Mouse (Mus musculus) splenic B cell, adult 2 months (primary cell): ENCODE data around the gene Tceanc2.

Source experiments
- DNase-seq: peaks from one replicate; pipeline ENCODE4 v3.0.0-alpha.2; 2011; ENCODE audit warnings: low read depth, low spot score
- H3K27me3 ChIP-seq: 2 replicates; pipeline ENCODE4 v1.6.1; 2012; ENCODE audit warnings: mild to moderate bottlenecking, low read length, moderate library complexity, mixed read lengths; ENCODE audit not compliant: control insufficient read depth, poor library complexity, insufficient read depth, severe bottlenecking
- H3K36me3 ChIP-seq: 2 replicates; pipeline ENCODE4 v1.6.1; 2012; ENCODE audit warnings: mild to moderate bottlenecking, low read length, moderate library complexity, mixed read lengths; ENCODE audit not compliant: control insufficient read depth, poor library complexity, insufficient read depth, severe bottlenecking

Tceanc2 gene

DNA sequence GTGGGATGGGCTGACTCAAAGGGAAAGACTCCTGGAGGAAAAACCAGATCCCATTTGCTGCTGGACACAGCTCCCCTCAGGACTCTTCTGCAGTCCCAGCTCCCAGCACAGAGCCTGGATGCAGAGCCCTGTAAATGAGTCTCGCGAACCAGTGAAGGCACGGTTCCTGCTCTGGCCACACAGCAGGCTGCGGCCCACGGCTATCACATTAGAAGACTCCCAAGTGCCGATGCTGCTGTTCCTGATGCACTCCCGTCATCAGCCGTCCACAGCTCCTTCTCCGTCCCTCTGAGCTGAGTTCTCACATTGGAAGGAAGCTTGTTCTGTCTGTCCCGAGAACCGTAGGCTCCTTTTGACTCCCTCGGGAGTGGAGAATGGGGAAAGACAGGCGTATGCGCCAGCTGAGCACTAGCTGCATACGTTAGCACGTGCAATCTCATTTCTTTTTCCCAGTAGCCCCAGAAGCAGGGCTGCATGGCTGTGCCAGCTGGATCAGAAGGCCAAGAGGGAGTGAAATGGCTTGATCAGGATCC, 82.0 kb downstream of the Tceanc2 start, which contains the start of gene Cdcp2:
Gene Cdcp2, plus strand, starts transcription at position 51 of the 533 bp plus-strand sequence.
- Histone ChIP-seq H3K36me3 (no peaks in the 10 kb centered on the region), H3K27me3 (no peaks in the 10 kb centered on the region)
- no peak for DNase-seq

GRCm38 (mm10) chr4:107096043-107096442, 82.9 kb downstream of the Tceanc2 start:
- Histone ChIP-seq H3K36me3 (no peaks in the 10 kb centered on the region), H3K27me3 (no peaks in the 10 kb centered on the region)
- no peak for DNase-seq

GRCm38 (mm10) chr4:107094484-107095187, 84.3 kb downstream of the Tceanc2 start:
- Histone ChIP-seq H3K36me3 (no peaks in the 10 kb centered on the region), H3K27me3 (no peaks in the 10 kb centered on the region)
- no peak for DNase-seq

- no peak for DNase-seq
- Histone ChIP-seq H3K27me3 (no peaks in the 10 kb centered on the region), H3K36me3 (no peaks in the 10 kb centered on the region)
Measured at GRCm38 (mm10) chr4:107091696-107092095, 87.2 kb downstream of the Tceanc2 start.

- no peaks in the 10 kb centered on the region for H3K36me3 ChIP-seq
- H3K27me3 ChIP-seq, result no peaks in the 10 kb centered on the region
- DNase-seq, result no peak
Measured at GRCm38 (mm10) chr4:107084858-107085257, 94.1 kb downstream of the Tceanc2 start.

DNA sequence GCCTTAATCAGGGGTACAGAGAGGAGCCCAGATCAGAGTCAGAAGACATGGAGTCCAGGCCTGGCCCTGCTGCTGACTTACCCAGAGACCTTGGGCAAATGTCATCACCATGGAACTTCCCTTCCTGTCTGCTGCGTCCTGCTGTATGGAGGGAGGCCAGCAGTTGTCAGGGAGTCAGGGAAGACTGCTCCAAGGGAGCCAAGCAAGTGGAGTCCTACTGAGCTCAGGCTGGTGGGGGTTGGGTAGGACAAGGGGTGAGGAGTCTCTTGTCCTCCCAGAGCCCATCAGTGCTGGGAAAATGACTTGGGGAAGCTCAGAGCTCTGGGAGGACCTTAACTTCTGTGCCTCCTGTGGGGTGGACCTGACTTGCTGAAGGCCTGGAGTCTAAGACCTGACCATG, 94.6 kb downstream of the Tceanc2 start:
- Histone ChIP-seq H3K36me3 (no peaks in the 10 kb centered on the region), H3K27me3 (no peaks in the 10 kb centered on the region)
- no peak for DNase-seq
